Mouse (Mus musculus): ENCODE measurements around the gene 4930415O20Rik. TPM values are rescaled to one million over a fixed set of nuclear protein-coding genes. Genes with fewer than 3 reads are reported as not detected.

The 4930415O20Rik gene
- polyA plus RNA-seq (2012; ENCODE audit: insufficient read depth, insufficient read length, missing spikeins): 5.1 and 14.0 TPM in 2 replicates

DNA sequence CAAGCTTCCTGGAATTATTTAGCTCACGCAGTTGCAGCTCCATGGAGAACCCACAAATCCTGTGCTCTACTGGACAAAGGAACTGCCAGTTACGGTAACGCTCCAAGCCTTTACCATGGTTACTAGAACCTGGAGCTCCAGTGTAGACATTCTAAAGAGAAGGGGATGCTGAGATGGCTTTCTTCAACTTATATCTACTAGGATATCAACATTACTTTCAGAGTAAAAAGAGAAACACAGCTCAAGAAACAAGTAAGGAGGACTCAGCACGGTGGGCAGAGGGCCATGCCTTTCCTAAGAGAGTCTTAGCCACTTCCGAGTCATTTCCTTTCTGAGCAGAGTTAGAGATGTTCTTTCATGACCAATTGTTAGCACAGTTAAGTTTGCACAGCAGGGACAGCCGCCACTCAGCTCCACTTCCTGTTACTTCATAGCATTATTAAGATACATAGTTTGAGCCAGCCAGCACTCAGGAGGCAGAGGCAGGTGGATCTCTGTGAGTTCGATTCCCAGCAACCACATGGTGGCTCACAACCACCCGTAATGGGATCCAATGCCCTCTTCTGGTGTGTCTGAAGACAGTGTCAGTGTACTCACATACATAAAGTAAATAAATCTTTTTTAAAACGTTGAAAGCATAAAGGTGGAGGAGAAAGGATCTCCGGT, at the start of gene 4930415O20Rik, which contains the start of gene Ccnt1:
TSS of gene 4930415O20Rik (plus strand) at position 132 of the 666 bp plus-strand sequence.
TSS of gene Ccnt1 (minus strand) at position 51 of the 666 bp plus-strand sequence.
- H3K4me3 ChIP-seq (ENCODE audit: insufficient read depth, low read depth, low read length): no peak within 1 kb of the TSS
- peaks cover 3% of the 10 kb centered on the region; the same call in 1 of the 2 replicates for H3K4me1 ChIP-seq (ENCODE audit: control insufficient read depth, insufficient read depth, insufficient read length, low read length)
- no peak within 1 kb of the TSS for H3K27ac ChIP-seq (replicated peaks; ENCODE audit: low read depth, low read length)

DNA sequence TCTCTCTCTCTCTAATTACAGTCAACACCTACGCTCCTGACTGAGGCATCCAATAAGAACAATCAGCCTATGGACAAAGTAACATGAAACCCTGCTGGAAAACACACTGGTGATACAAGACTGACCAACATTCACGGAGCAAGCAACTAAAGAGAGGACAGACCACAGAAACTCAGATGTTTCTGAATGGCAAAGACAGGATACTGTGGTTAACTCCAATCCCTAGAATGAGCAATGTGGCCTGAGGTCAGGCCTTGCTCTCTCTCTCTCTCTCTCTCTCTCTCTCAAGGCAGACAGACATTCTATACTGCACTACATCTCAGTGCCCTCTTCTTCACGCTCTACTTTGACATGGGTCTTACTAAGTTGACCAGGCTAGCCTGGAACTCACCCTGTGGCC, 49.6 kb upstream of the 4930415O20Rik start:
- Histone ChIP-seq H3K4me1 (ENCODE audit: control insufficient read depth, insufficient read depth, insufficient read length, low read length) (no peaks in the 10 kb centered on the region), H3K27ac (replicated peaks; ENCODE audit: low read depth, low read length) (no peak overlapping the region), H3K4me3 (ENCODE audit: insufficient read depth, low read depth, low read length) (no peak overlapping the region)

DNA sequence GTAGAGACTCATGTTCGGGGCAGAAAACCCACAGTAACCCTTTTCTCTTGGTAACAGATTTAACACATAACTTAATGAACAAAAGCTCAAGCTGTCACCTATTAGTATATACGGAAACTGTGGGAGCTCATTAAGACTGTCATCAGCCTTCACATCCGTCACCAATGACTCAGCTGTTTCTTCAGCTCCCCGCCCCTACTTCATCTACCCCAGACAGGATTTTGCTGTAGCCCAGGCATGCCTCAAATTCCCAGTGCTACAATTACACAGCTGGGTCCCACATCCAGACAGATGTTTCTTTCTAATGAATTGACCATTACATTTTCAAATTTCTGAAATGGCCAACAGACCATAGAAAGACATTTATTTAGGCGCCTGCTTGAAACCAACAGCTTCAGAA, 44.7 kb upstream of the 4930415O20Rik start:
- Histone ChIP-seq H3K27ac (replicated peaks; ENCODE audit: low read depth, low read length) (no peak overlapping the region), H3K4me3 (ENCODE audit: insufficient read depth, low read depth, low read length) (no peak overlapping the region), H3K4me1 (ENCODE audit: control insufficient read depth, insufficient read depth, insufficient read length, low read length) (no peaks in the 10 kb centered on the region; the same call in 1 of the 2 replicates)

DNA sequence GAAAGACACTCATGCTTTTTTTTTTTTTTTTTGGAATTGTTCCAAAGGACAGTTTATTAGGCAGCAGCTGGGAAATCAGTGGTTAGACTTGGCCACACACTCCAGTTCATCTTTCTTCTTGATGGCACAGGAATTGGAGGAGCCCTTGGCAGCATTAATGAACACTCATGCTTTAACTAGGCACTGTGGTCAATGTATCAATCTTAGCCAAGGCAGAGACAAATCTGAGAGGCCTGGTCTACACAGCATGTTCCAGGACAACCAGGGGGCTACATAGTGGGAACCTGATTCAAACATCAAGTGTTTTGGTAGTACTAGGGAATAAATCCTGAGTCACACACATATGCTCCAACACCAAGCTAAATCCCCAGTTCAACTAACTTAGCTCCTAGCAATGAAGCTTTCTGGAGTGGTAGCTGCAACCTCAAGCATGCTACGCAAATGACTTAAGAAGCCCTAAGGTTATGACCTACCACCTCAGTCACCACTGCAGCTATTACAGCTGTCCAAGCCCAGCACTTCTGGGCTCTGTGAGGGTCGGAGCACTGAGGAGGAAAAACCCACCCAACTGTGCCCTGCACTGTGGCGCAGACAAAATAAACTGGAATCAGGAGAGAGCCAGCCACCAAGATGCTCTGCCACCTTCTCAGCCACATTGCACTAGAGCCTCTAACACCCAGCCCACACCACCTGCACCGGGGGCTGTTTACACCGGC, 43.6 kb upstream of the 4930415O20Rik start:
- no peak overlapping the region for H3K4me3 ChIP-seq (ENCODE audit: insufficient read depth, low read depth, low read length)
- H3K27ac ChIP-seq (replicated peaks; ENCODE audit: low read depth, low read length): no peak overlapping the region

DNA sequence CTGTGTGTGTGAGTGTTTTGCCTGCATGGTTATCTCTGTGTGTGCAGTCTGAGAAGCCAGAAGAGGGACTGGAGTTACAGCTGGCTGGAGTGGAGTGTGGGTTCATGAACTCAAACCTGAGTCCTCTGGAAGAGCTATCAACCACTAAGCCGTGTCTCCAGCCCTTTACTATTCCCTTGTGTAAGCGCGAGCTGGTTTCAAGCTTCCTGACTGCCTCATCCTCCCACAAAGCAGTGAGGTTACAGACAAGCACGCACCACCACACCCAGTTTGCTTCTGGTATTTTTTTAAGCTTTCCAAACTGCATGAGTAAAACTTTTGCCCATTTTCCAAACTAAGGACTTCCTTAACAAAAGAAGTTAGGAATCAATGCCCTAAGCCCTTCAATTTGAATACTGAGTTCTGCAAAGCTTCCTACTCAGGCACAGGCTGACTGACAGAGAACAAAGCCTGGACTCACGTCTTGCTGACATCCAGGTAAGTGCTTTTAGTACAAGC, 42.7 kb upstream of the 4930415O20Rik start:
- Histone ChIP-seq H3K4me3 (ENCODE audit: insufficient read depth, low read depth, low read length) (no peak overlapping the region), H3K4me1 (ENCODE audit: control insufficient read depth, insufficient read depth, insufficient read length, low read length) (peaks cover 2% of the 10 kb centered on the region; the same call in 1 of the 2 replicates), H3K27ac (replicated peaks; ENCODE audit: low read depth, low read length) (no peak overlapping the region)

More for the DNA sequence above, 43.6 kb upstream of the 4930415O20Rik start:
- H3K4me1 ChIP-seq (ENCODE audit: control insufficient read depth, insufficient read depth, insufficient read length, low read length): peaks cover under 1% of the 10 kb centered on the region; the same call in 1 of the 2 replicates

DNA sequence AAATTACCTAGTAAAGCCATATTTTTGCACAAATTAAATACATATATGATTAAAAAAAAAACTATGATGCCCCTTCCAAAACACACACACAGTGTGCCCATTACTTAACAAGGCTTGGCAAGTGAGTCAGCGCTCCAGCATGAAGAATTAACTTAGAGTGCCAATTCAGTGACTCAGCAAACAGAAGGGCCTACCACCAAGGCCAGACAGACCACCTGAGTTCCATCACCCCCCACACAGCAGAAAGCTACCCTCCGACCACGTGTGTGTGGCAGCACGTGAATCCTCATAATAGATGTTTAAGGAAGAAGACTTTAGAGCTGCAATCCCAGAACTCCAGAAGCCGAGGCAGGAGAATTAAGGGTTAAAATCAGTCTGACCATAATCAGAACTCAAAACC, 38.5 kb upstream of the 4930415O20Rik start:
- peak overlapping the region; percentile 71 for H3K27ac ChIP-seq (replicated peaks; ENCODE audit: low read depth, low read length)
- H3K4me3 ChIP-seq (ENCODE audit: insufficient read depth, low read depth, low read length): peak overlapping the region; percentile 95

DNA sequence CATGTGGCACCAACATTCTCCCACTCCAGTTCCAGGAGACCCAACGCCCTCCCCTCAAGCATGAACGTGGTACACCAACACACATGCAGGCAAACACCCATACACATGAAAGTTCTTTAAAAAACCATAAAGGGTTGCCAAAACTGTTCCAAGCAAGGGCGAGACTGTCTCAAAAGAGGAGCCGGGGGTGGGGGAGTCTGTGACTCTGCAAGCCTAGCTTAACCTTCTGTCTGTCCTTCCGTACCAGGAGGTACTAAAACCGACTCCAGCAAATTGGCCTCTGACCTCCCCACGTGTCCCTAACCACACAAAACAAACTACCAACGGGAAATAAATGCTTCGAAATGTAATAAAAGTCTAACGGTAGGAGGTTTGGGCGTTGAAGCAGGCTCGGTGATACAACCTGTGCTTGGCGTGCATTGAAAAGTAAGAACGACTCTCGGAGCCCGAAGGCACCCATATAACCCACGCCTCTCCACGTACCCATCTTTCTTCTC, 37.7 kb upstream of the 4930415O20Rik start:
- H3K27ac ChIP-seq (replicated peaks; ENCODE audit: low read depth, low read length): peak overlapping the region; percentile 71
- peak overlapping the region; percentile 95 for H3K4me3 ChIP-seq (ENCODE audit: insufficient read depth, low read depth, low read length)
- 0 out of 2 replicates have a peak, but pooled peaks cover 2% of the 10 kb centered on the region for H3K4me1 ChIP-seq (ENCODE audit: control insufficient read depth, insufficient read depth, insufficient read length, low read length)

More for the DNA sequence above, 38.5 kb upstream of the 4930415O20Rik start:
- H3K4me1 ChIP-seq (ENCODE audit: control insufficient read depth, insufficient read depth, insufficient read length, low read length): peaks cover 2% of the 10 kb centered on the region; the same call in 1 of the 2 replicates

DNA sequence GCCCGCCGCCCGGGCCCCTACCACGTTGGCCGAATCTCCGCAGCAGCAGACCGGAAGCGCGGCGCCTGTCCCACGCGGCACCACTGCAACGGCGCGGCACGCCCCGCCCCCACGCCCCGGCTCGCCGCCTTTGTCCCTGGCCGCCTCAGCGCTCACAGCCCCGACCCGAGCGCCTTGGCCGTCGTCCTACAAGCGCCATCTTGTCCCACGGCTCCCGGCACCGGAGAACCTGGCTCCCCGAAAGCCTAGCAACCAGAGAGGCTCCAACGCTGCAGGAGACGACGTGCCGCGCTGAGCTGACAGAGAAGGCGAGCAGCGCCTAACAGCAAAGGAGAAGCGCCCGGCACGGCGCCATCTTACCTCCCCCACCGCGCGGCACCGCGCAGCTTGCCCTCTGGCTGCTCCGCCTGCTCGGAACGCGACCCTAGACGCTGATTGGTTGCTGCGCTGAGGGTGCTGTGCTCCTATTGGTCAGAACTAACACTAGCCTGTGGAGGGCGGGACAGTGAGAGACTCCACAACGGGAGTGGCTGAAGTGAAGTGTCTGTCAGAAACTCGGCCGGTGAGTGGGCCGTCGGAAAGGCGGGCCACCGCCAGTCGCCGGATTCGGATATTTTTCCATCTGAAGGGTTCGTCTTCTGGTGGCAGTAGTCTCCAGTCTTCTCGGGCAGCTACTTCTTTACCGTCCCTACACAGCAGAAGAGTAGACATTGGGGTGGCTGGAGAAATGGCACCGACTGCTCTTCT, 36.8 kb upstream of the 4930415O20Rik start, which contains the start of gene Kansl2:
TSS of gene Kansl2 (minus strand) at position 384 of the 747 bp plus-strand sequence.
- 0 out of 2 replicates have a peak, but pooled peaks cover 2% of the 10 kb centered on the region for H3K4me1 ChIP-seq (ENCODE audit: control insufficient read depth, insufficient read depth, insufficient read length, low read length)
- peak within 1 kb of the TSS; percentile 99 for H3K27ac ChIP-seq (replicated peaks; ENCODE audit: low read depth, low read length)
- H3K4me3 ChIP-seq (ENCODE audit: insufficient read depth, low read depth, low read length): peak within 1 kb of the TSS; percentile 95

DNA sequence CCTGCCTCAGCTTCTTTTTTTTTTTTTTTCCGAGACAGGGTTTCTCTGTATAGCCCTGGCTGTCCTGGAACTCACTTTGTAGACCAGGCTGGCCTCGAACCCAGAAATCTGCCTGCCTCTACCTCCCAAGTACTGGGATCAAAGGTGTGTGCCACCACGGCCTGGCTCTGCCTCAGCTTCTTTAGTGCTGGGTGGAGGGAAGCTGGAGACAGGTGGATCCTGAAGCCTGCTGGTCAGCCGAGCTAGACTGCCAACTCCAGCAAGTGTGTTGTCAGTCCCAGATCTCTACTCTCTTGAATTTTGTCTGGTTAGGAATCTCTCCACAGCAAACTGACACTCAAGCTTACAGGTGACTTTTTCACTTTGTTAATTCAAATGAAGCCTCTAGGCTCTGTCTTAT, 34.9 kb upstream of the 4930415O20Rik start:
- H3K4me1 ChIP-seq (ENCODE audit: control insufficient read depth, insufficient read depth, insufficient read length, low read length): 0 out of 2 replicates have a peak, but pooled peaks cover 2% of the 10 kb centered on the region
- no peak overlapping the region for H3K27ac ChIP-seq (replicated peaks; ENCODE audit: low read depth, low read length)
- no peak overlapping the region for H3K4me3 ChIP-seq (ENCODE audit: insufficient read depth, low read depth, low read length)

DNA sequence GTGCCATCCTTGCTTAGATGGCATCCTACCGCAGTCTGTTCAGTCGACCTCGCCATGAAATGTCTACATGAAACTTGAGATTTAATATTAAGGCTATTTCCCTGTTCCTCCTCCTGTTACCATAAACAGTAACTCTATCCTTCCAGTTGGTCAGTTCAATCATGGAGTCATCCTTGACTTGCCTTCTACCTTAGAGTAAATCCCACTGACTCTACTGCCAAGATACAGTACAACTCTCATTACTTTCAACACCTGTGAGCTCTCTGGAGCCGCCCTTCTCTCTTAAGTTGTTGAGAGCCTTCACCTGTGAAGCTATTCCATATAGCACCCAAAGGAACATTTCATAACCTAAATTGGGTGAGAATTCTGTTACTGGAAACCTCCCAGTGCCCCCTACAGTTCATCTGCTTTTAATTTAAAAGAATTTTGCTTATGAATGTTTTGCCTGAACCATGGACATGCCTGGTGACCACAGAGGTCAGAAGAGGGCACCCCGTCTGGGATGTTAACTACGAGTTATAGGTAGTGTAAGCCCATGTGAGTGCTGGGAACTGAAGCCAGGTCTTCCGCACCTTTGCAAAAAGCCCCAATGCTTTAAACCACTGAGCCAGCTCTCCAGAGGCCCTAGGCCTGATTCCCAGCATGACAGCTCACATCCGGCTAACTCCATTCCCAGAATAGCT, 33.8 kb upstream of the 4930415O20Rik start:
- H3K4me3 ChIP-seq (ENCODE audit: insufficient read depth, low read depth, low read length): no peak overlapping the region
- H3K4me1 ChIP-seq (ENCODE audit: control insufficient read depth, insufficient read depth, insufficient read length, low read length): 0 out of 2 replicates have a peak, but pooled peaks cover 2% of the 10 kb centered on the region
- H3K27ac ChIP-seq (replicated peaks; ENCODE audit: low read depth, low read length): no peak overlapping the region

DNA sequence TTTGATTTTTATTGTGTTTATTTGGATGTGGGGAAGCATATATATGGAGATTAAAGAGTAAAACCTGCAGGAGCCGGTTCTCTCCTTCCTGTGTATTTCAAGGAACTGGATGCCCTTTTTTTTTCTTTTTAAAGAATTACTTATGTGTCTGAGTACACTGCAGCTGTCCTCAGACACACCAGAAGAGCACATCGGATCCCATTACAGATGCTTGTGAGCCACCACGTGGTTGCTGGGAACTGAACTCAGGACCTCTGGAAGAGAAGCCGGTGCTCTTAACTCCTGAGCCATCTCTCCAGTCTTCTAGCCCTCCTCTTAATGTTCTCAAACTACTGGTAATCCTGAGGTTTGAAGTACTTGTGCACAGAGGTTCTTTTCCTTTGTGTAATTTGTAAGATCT, 32.9 kb upstream of the 4930415O20Rik start:
- H3K27ac ChIP-seq (replicated peaks; ENCODE audit: low read depth, low read length): no peak overlapping the region
- H3K4me3 ChIP-seq (ENCODE audit: insufficient read depth, low read depth, low read length): no peak overlapping the region
- no peaks in the 10 kb centered on the region for H3K4me1 ChIP-seq (ENCODE audit: control insufficient read depth, insufficient read depth, insufficient read length, low read length)

DNA sequence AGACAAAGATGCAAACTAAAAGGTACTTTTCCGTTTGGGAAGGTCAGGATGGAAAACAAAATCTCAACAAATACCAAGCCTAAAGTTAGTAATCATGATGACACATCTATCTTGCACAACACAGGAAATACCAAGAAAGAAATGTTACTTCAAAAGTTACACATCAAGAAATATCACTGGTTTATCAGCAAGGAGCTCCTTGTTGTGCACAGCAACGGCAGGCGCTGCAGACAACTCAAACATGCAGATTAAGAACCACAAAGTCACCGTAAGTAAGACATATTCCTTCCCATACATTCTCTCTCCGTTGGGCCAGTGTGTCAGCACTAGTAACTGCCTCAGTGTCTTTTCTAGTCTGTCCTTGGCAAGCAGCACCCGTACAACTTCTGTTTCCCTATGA, 29.7 kb upstream of the 4930415O20Rik start:
- H3K4me1 ChIP-seq (ENCODE audit: control insufficient read depth, insufficient read depth, insufficient read length, low read length): no peaks in the 10 kb centered on the region
- H3K27ac ChIP-seq (replicated peaks; ENCODE audit: low read depth, low read length): peak overlapping the region; percentile 61
- no peak overlapping the region for H3K4me3 ChIP-seq (ENCODE audit: insufficient read depth, low read depth, low read length)

DNA sequence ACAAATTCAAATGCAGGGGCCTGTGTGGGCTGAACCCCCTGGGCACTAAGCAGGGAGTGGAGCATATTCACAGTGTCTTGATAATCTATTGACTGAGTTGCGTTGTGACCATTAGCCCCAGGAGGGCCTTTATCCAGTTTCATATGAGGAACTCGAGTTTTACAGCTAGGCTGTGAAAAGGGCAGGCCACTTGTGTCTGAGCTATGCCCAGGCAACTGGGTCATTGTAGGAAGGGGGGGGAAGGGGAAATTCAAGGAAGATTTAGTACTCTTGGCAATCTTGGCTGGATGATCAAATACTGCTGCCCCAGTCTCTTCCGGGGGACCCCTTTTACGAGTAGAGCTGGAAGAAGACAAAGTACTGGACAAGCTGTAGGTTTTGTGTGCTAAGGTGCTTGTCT, 27.5 kb upstream of the 4930415O20Rik start:
- no peaks in the 10 kb centered on the region for H3K4me1 ChIP-seq (ENCODE audit: control insufficient read depth, insufficient read depth, insufficient read length, low read length)
- H3K4me3 ChIP-seq (ENCODE audit: insufficient read depth, low read depth, low read length): no peak overlapping the region
- no peak overlapping the region for H3K27ac ChIP-seq (replicated peaks; ENCODE audit: low read depth, low read length)

DNA sequence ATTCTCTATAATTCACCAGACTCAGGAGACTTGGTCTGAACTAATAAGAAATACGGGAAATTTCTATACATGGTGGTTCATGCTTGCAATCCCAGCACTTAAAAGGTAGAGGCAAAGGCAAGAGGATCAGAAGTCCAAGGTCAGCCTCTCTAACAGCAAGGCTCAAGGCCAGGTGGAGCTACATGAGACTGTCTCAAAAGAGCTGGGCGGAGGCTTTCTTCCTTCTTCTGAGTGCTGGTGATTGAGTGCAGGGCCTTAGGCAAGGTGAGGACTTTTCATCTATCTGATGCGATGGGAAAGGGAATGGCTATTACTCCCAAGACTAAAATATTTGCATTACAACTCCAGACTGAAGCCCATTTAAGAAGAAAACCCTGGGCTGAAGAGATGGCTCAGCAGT, 25.7 kb upstream of the 4930415O20Rik start:
- no peaks in the 10 kb centered on the region for H3K4me1 ChIP-seq (ENCODE audit: control insufficient read depth, insufficient read depth, insufficient read length, low read length)
- H3K27ac ChIP-seq (replicated peaks; ENCODE audit: low read depth, low read length): no peak overlapping the region

More for the DNA sequence above, 25.7 kb upstream of the 4930415O20Rik start:
- H3K4me3 ChIP-seq (ENCODE audit: insufficient read depth, low read depth, low read length): no peak overlapping the region

All from brown adipose tissue, adult 24 weeks (tissue).